Mouse (Mus musculus) midbrain, embryonic 13.5 days (tissue): ENCODE data around the gene Saysd1. TPM values are rescaled to one million over a fixed set of nuclear protein-coding genes. Genes with fewer than 3 reads are reported as not detected.

Source experiments
- ATAC-seq: fragments of 200-750 bp; cut with Nextera tagmentation; 2 replicates; pipeline ENCODE4 v1.8.0; 2017; ENCODE audit warnings: mild to moderate bottlenecking, moderate TSS enrichment, moderate library complexity
- H3K27ac ChIP-seq: fragments of 300-500 bp; sonication (generic); 2 replicates; pipeline ENCODE4 v1.5.1; 2015; ENCODE audit warnings: inconsistent platforms, mild to moderate bottlenecking, moderate library complexity
- H3K27me3 ChIP-seq: fragments of 300-500 bp; sonication (generic); 2 replicates; pipeline ENCODE4 v1.6.1; 2015; ENCODE audit warnings: mild to moderate bottlenecking, inconsistent platforms
- H3K36me3 ChIP-seq: fragments of 300-500 bp; sonication (generic); 2 replicates; pipeline ENCODE4 v1.6.1; 2015; ENCODE audit warnings: mild to moderate bottlenecking, inconsistent platforms
- H3K4me1 ChIP-seq: fragments of 300-500 bp; sonication (generic); replicated peaks from 2 replicates; pipeline ENCODE4 v1.6.1; 2015; ENCODE audit warnings: inconsistent platforms
- H3K4me2 ChIP-seq: fragments of 300-500 bp; sonication (generic); replicated peaks from 2 replicates; pipeline ENCODE4 v1.6.1; 2015; ENCODE audit warnings: moderate library complexity, mild to moderate bottlenecking, inconsistent platforms
- H3K4me3 ChIP-seq: fragments of 300-500 bp; sonication (generic); replicated peaks from 2 replicates; pipeline ENCODE4 v1.5.1; 2015; ENCODE audit warnings: mild to moderate bottlenecking, inconsistent platforms
- H3K9ac ChIP-seq: fragments of 300-500 bp; sonication (generic); replicated peaks from 2 replicates; pipeline ENCODE4 v1.6.1; 2015; ENCODE audit warnings: mild to moderate bottlenecking, inconsistent platforms
- H3K9me3 ChIP-seq: fragments of 300-500 bp; sonication (generic); 2 replicates; pipeline ENCODE4 v1.6.1; 2016; ENCODE audit warnings: mild to moderate bottlenecking, inconsistent platforms
- WGBS: fragments of 180-500 bp; shearing (Covaris S2); methylation state at CpG from one replicate; pipeline ENCODE4 v1.1.7; 2015; 5-methylcytosine and 5-hydroxymethylcytosine counted together
- polyA plus RNA-seq: library from polyadenylated mRNA; unstranded; fragments of >200 nt; fragmentation: Nextera tagmentation; extraction: Ambion mirVana; gene quantifications from 2 replicates; pipeline ENCODE4 v1.2.1, GENCODE M21; 2015

Gene Saysd1
- polyA plus RNA-seq, 1 experiment from 2014 or later: 15.1 TPM

GRCm38 (mm10) chr14:20158727-20159681, 20.7 kb upstream of the Saysd1 start:
- H3K36me3 ChIP-seq: no peaks in the 10 kb centered on the region
- WGBS: 76% methylated on average over 8 of the region's 8 CpGs
- no peak for ATAC-seq
- H3K4me3 ChIP-seq: no peak overlapping the region
- no peak overlapping the region for H3K27ac ChIP-seq
- no peaks in the 10 kb centered on the region for H3K27me3 ChIP-seq
- H3K4me1 ChIP-seq: peaks cover 14% of the 10 kb centered on the region; the same call in 1 of the 2 replicates
- H3K9me3 ChIP-seq: no peaks in the 10 kb centered on the region
- no peak overlapping the region for H3K9ac ChIP-seq
- H3K4me2 ChIP-seq: no peak overlapping the region

GRCm38 (mm10) chr14:20157595-20157994, 19.3 kb upstream of the Saysd1 start:
- Histone ChIP-seq H3K27me3 (no peaks in the 10 kb centered on the region), H3K4me1 (0 out of 2 replicates have a peak, but pooled peaks cover 7% of the 10 kb centered on the region), H3K4me3 (no peak overlapping the region), H3K4me2 (no peak overlapping the region), H3K36me3 (no peaks in the 10 kb centered on the region), H3K9ac (no peak overlapping the region), H3K9me3 (no peaks in the 10 kb centered on the region), H3K27ac (no peak overlapping the region)
- WGBS: 93% methylated on average over 10 of the region's 10 CpGs
- no peak for ATAC-seq

- H3K36me3 ChIP-seq: no peaks in the 10 kb centered on the region
- H3K4me1 ChIP-seq: 0 out of 2 replicates have a peak, but pooled peaks cover 4% of the 10 kb centered on the region
- no peaks in the 10 kb centered on the region for H3K27me3 ChIP-seq
- WGBS: 47% methylated on average over 10 of the region's 10 CpGs
- no peak overlapping the region for H3K9ac ChIP-seq
- no peak overlapping the region for H3K4me3 ChIP-seq
- H3K9me3 ChIP-seq: no peaks in the 10 kb centered on the region
- H3K4me2 ChIP-seq: no peak overlapping the region
- ATAC-seq: no peak
- H3K27ac ChIP-seq: no peak overlapping the region
Measured at GRCm38 (mm10) chr14:20155718-20156117, 17.4 kb upstream of the Saysd1 start.

GRCm38 (mm10) chr14:20154937-20155336, 16.6 kb upstream of the Saysd1 start:
- no peak for ATAC-seq
- Histone ChIP-seq H3K4me1 (0 out of 2 replicates have a peak, but pooled peaks cover 4% of the 10 kb centered on the region), H3K27me3 (no peaks in the 10 kb centered on the region), H3K9ac (no peak overlapping the region), H3K9me3 (no peaks in the 10 kb centered on the region), H3K4me2 (no peak overlapping the region), H3K27ac (no peak overlapping the region), H3K4me3 (no peak overlapping the region), H3K36me3 (no peaks in the 10 kb centered on the region)
- WGBS: 91% methylated on average over 4 of the region's 4 CpGs

- Histone ChIP-seq H3K36me3 (no peaks in the 10 kb centered on the region), H3K4me1 (0 out of 2 replicates have a peak, but pooled peaks cover under 1% of the 10 kb centered on the region), H3K9me3 (no peaks in the 10 kb centered on the region), H3K4me3 (no peak overlapping the region), H3K4me2 (no peak overlapping the region), H3K27me3 (no peaks in the 10 kb centered on the region), H3K27ac (no peak overlapping the region), H3K9ac (no peak overlapping the region)
- WGBS: 78% methylated on average over 7 of the region's 7 CpGs
- no peak for ATAC-seq
Measured at GRCm38 (mm10) chr14:20154245-20154644, 15.9 kb upstream of the Saysd1 start.

GRCm38 (mm10) chr14:20149127-20150080, 11.1 kb upstream of the Saysd1 start:
- peaks cover 3% of the 10 kb centered on the region; the same call in 1 of the 2 replicates for H3K4me1 ChIP-seq
- no peak overlapping the region for H3K27ac ChIP-seq
- no peak overlapping the region for H3K9ac ChIP-seq
- no peak overlapping the region for H3K4me3 ChIP-seq
- H3K36me3 ChIP-seq: no peaks in the 10 kb centered on the region
- H3K27me3 ChIP-seq: no peaks in the 10 kb centered on the region
- no peak for ATAC-seq
- WGBS: 93% methylated on average over 22 of the region's 22 CpGs
- no peaks in the 10 kb centered on the region for H3K9me3 ChIP-seq
- H3K4me2 ChIP-seq: no peak overlapping the region

GRCm38 (mm10) chr14:20148514-20148913, 10.2 kb upstream of the Saysd1 start:
- WGBS: 95% methylated on average over 11 of the region's 11 CpGs
- Histone ChIP-seq H3K36me3 (no peaks in the 10 kb centered on the region), H3K9ac (no peak overlapping the region), H3K4me2 (no peak overlapping the region), H3K27ac (no peak overlapping the region), H3K4me1 (peaks cover 9% of the 10 kb centered on the region), H3K9me3 (no peaks in the 10 kb centered on the region), H3K27me3 (no peaks in the 10 kb centered on the region), H3K4me3 (no peak overlapping the region)
- no peak for ATAC-seq

GRCm38 (mm10) chr14:20147854-20148253, 9.5 kb upstream of the Saysd1 start:
- H3K4me2 ChIP-seq: no peak overlapping the region
- ATAC-seq: no peak
- H3K4me3 ChIP-seq: no peak overlapping the region
- no peaks in the 10 kb centered on the region for H3K27me3 ChIP-seq
- H3K9me3 ChIP-seq: no peaks in the 10 kb centered on the region
- H3K36me3 ChIP-seq: no peaks in the 10 kb centered on the region
- H3K27ac ChIP-seq: no peak overlapping the region
- H3K4me1 ChIP-seq: peaks cover 9% of the 10 kb centered on the region
- 96% methylated on average over 7 of the region's 7 CpGs for WGBS
- no peak overlapping the region for H3K9ac ChIP-seq

- peak overlapping the region; percentile 74 for H3K27ac ChIP-seq
- H3K4me3 ChIP-seq: no peak overlapping the region
- peaks cover 9% of the 10 kb centered on the region for H3K4me1 ChIP-seq
- no peak overlapping the region for H3K9ac ChIP-seq
- no peaks in the 10 kb centered on the region for H3K27me3 ChIP-seq
- peak; percentile 71 for ATAC-seq
- H3K9me3 ChIP-seq: no peaks in the 10 kb centered on the region
- WGBS: 22% methylated on average over 4 of the region's 4 CpGs
- peaks cover 3% of the 10 kb centered on the region; the same call in 1 of the 2 replicates for H3K36me3 ChIP-seq
- H3K4me2 ChIP-seq: no peak overlapping the region
Measured at GRCm38 (mm10) chr14:20144093-20144492, 5.8 kb upstream of the Saysd1 start.

- H3K9ac ChIP-seq: no peak overlapping the region
- H3K27ac ChIP-seq: no peak overlapping the region
- no peak overlapping the region for H3K4me3 ChIP-seq
- no peaks in the 10 kb centered on the region for H3K27me3 ChIP-seq
- H3K4me1 ChIP-seq: no peaks in the 10 kb centered on the region
- H3K36me3 ChIP-seq: no peaks in the 10 kb centered on the region
- no peak for ATAC-seq
- WGBS: 90% methylated on average over 10 of the region's 10 CpGs
- no peaks in the 10 kb centered on the region for H3K9me3 ChIP-seq
- no peak overlapping the region for H3K4me2 ChIP-seq
Measured at GRCm38 (mm10) chr14:20134965-20135671, 3.2 kb downstream of the Saysd1 start.

- H3K9ac ChIP-seq: no peak overlapping the region
- H3K4me2 ChIP-seq: no peak overlapping the region
- H3K9me3 ChIP-seq: no peaks in the 10 kb centered on the region
- ATAC-seq: no peak
- no peak overlapping the region for H3K4me3 ChIP-seq
- no peaks in the 10 kb centered on the region for H3K27me3 ChIP-seq
- no peaks in the 10 kb centered on the region for H3K4me1 ChIP-seq
- 86% methylated on average over 6 of the region's 6 CpGs for whole genome bisulfite sequencing
- no peaks in the 10 kb centered on the region for H3K36me3 ChIP-seq
- no peak overlapping the region for H3K27ac ChIP-seq
Measured at GRCm38 (mm10) chr14:20128162-20128561, 10.2 kb downstream of the Saysd1 start.
